Mouse (Mus musculus) C2C12 (cell line): Measurements from ENCODE around the gene Tyw1.

Source experiments
- CTCF ChIP-seq: IDR thresholded peaks from one replicate; pipeline ENCODE4 v1.5.1; 2011; ENCODE audit not compliant: control insufficient read depth, insufficient read depth, insufficient read length
- MYOD1 ChIP-seq: IDR thresholded peaks from one replicate; pipeline ENCODE4 v1.6.1; 2011; ENCODE audit warnings: low read depth; ENCODE audit not compliant: control insufficient read depth, insufficient read length
- MYOG ChIP-seq: IDR thresholded peaks from one replicate; pipeline ENCODE4 v1.6.1; 2011; ENCODE audit not compliant: control insufficient read depth, insufficient read length; ENCODE audit errors: extremely low read depth

DNA sequence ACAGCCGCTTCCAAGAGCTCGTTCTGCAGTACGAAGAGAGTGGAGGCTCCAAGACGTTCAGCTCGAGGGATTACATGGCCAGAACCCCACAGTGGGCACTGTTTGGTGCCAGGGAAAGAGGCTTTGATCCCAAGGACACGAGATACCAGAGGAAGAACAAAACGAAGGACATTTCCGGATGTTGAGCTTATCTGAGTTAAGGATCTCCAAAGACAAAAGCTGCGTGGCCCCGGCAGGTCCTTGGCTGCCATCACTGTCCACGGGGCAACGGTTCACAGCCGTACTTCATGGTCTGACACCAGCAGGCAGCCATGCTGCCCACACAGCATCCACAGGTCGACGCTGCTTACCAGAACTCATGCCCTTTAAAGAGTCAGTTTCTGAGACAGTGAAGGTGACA lies 85.2 kb downstream of the Tyw1 start:
- TF ChIP-seq CTCF: no peak
- TF ChIP-seq MYOD1: no peak
- no peak for TF ChIP-seq MYOG
